Mouse (Mus musculus): ENCODE results near the gene Pacrg. TPM values are rescaled to one million over a fixed set of nuclear protein-coding genes. Genes with fewer than 3 reads are reported as not detected.

The Pacrg gene
- total RNA-seq, 1 experiment from 2014 or later, result not detected

DNA sequence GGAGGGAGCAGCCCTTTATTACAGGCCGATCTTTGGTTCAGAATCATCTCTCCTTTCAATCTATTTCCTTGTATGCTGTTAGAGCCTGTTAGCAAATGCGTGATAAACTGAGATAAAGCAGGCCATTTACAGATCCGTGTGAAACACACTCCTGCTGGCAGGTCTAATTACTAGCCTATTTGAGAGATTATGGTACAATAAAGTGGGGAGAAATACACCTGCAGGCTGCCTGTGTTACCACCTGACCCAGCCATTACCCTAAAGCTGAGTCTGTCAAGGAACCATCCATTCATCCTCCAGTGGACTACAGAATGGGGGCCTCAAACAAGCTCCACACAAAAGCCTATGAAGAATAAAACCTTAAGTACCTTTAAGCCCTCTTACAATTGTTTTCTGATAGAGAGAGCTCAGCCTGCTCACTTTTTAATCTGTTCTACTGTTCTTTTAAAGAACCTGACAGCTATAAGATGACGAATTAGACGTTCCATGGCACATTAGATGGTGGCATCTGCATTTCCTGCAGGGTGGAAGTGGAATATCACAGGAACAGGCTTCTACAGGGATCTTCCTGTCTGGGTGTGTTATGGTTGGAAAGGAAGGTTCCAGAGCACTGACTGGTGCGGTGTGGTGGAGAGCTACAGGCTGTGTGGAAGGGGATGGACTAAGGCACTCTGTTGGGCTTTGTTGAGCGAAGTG lies 422.4 kb downstream of the Pacrg start:
- no peak for ATAC-seq (replicated peaks; ENCODE audit: low read depth, poor library complexity, severe bottlenecking)

DNA sequence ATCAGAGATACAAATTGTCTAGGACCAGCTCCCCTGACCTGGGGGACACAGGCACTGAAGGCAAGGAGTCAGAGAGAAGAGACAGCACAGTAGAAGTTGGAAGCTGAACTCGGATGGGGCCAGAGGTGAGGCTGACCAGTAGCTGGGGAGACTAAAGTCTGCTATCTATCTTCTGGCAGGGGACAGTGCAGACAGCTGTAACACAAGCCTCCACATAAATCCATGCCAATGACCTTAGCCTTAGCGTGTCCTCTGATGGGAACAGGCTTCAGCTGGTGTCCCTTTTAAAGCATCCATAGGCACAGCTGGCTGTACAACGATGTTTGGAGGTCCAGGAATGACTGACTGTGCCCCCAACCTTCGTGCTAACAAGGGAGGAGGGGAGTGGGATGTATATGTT lies 423.1 kb downstream of the Pacrg start:
- ATAC-seq (replicated peaks; ENCODE audit: low read depth, poor library complexity, severe bottlenecking), result no peak

DNA sequence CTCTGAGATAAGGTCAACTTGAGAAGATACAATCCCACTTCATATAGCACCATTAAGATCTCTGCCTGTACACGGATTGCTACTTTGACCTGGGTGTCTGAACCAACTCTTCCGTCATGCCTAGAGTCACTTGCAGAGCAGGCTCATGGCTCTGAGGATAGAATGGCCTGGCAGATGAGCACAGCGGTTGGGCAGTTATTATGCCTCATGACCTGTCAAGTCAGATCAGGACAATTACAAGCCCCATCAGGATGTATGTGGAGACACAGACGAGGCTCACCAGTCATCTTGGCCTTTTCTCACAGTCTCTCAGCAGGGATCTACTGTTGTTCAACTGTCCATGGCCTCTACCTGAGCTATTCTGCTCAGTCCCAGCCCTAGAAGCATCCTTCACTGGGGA lies 424.0 kb downstream of the Pacrg start:
- ATAC-seq (replicated peaks; ENCODE audit: low read depth, poor library complexity, severe bottlenecking), result no peak

- no peak for ATAC-seq (replicated peaks; ENCODE audit: low read depth, poor library complexity, severe bottlenecking)
These were observed 425.7 kb downstream of the Pacrg start for GRCm38 (mm10) chr17:10414383-10414782.

- ATAC-seq (replicated peaks; ENCODE audit: low read depth, poor library complexity, severe bottlenecking), result no peak
These were observed 426.2 kb downstream of the Pacrg start for GRCm38 (mm10) chr17:10413870-10414269.

DNA sequence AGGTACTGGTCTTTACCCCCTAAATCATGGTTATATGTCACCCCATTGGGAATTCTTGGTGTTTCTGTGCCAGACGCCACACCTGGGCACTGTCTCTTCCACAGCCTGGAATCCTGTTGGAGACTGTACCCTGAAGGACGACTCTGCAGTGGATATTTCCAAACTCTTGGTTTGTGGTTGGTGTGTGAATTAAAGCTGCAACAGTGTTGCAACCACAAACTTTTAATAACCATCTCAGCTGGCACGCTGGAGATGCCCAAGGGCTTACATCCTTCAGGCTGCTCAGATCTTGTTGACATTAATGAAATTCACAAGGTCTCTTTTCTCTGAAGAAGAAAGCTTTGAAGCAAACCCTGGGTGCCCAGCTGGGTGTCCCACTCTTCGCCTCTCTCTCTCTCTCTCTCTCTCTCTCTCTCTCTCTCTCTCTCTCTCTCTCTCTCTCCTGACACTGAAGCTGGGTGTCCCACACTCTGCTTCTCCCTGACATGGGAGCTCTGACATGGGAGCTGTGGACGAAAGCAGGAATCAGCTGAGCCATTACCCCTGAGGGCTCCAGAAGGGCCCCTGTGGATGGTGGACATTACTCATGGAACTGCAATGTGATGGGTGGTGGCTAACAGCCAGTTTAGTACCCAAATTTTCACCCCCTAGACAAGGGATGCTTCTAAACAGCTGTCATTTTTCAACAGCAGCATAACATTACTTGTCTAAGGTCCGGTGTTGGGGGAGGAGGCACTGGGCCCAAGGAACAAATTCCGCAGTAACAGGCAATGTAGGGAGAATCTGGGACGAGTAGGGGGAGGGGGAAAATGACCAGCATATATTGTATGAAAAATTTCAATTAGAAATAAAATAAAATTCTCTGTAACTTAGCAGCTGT lies 429.3 kb downstream of the Pacrg start:
- ATAC-seq (replicated peaks; ENCODE audit: low read depth, poor library complexity, severe bottlenecking), result no peak

- no peak for ATAC-seq (replicated peaks; ENCODE audit: low read depth, poor library complexity, severe bottlenecking)
These were observed 431.4 kb downstream of the Pacrg start for GRCm38 (mm10) chr17:10408681-10409081.

GRCm38 (mm10) chr17:10407031-10407722 lies 432.9 kb downstream of the Pacrg start:
- no peak for ATAC-seq (replicated peaks; ENCODE audit: low read depth, poor library complexity, severe bottlenecking)

- ATAC-seq (replicated peaks; ENCODE audit: low read depth, poor library complexity, severe bottlenecking), result no peak
These were observed 433.8 kb downstream of the Pacrg start for GRCm38 (mm10) chr17:10406311-10406710.

DNA sequence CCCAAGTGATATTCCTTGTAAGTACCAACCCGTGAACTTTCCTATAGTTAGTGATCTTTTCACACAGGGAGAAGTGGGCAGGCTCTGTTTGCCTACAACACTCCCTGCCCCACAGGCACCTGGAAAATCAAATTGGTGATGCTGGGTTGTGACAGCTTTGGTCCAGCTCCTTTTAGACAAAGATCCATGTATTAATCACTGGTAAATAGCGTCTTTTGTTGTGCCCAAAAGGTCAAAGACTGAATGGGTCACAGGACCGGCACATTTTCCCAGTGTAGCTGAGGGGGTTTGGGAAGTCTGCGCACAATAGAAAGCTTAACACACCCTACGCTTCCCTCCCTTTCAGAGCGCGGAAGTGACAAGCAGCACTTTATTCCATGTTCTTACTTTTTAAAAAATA lies 434.2 kb downstream of the Pacrg start:
- ATAC-seq (replicated peaks; ENCODE audit: low read depth, poor library complexity, severe bottlenecking), result no peak

GRCm38 (mm10) chr17:10403186-10403585 lies 436.9 kb downstream of the Pacrg start:
- no peak for ATAC-seq (replicated peaks; ENCODE audit: low read depth, poor library complexity, severe bottlenecking)

DNA sequence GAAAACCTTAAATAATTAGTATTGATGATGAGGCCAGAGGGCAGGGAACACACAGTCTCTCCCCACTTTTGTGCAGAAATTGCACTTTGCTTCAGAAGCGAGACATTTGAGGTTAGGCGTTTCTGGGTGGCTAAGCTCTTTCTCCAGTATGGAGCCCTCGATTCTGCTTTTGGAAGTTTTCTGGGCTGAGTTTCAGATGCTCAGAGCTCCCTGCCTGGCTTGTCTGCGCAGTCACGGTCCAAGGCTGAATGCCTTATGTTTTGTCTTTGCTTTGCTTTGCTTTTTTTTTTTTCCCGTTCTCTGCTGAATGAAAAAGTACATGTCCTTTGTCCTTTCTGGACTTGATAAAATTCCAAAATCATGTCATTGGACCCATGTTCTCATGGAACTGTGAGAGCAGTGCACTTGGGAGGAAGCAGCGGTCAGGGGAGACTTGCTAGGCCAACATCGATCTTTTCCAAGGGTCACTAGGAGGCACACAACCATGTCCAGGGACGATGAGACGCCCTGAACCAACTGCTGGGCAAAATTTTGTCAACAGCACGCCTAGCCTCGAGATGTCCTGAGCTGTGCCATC lies 438.0 kb downstream of the Pacrg start:
- ATAC-seq (replicated peaks; ENCODE audit: low read depth, poor library complexity, severe bottlenecking), result no peak

DNA sequence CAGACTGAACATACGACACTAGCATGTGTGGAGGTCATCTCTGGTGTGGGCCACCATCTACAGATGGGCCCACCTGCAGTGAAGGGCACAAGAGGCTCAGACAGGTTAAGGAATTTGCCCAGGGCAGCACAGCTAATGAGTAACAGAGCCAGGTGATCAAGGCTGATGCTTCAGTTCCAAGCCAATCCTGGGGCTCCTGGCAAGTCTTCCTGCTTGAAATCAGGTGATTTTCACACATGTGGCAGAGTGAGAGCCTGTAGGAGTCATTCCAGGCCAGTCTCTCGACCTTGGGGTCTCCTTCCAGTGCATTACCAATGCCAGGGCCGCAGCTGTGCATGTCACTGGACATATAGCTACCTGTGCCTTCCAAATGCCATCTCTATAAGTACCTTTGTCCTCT lies 438.6 kb downstream of the Pacrg start:
- ATAC-seq (replicated peaks; ENCODE audit: low read depth, poor library complexity, severe bottlenecking), result no peak

GRCm38 (mm10) chr17:10399706-10400105 lies 440.4 kb downstream of the Pacrg start:
- no peak for ATAC-seq (replicated peaks; ENCODE audit: low read depth, poor library complexity, severe bottlenecking)

DNA sequence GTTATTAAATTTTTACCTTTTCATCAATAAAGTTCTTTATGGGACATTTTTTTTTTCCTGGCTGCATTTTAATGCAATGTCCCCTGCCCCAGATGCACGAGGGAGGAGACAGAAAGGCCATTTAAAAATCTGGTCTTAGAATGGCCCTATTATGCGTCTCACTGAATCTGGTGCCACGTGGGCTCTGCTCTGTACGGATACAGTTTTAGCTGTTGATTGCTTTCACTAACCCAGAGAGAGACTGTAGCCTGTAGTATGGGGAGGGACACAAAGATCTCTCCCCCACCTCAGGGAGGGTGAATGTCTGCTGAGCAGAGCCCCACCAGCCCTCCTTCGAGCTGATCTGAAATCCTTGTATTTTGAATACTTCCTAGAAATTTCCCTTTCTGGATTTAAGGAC lies 441.2 kb downstream of the Pacrg start:
- no peak for ATAC-seq (replicated peaks; ENCODE audit: low read depth, poor library complexity, severe bottlenecking)

- peak; percentile 56; the same call in 1 of the 2 replicates for ATAC-seq (replicated peaks; ENCODE audit: low read depth, poor library complexity, severe bottlenecking)
These were observed 442.0 kb downstream of the Pacrg start for GRCm38 (mm10) chr17:10397924-10398627.

GRCm38 (mm10) chr17:10397336-10397735 lies 442.8 kb downstream of the Pacrg start:
- no peak for ATAC-seq (replicated peaks; ENCODE audit: low read depth, poor library complexity, severe bottlenecking)

DNA sequence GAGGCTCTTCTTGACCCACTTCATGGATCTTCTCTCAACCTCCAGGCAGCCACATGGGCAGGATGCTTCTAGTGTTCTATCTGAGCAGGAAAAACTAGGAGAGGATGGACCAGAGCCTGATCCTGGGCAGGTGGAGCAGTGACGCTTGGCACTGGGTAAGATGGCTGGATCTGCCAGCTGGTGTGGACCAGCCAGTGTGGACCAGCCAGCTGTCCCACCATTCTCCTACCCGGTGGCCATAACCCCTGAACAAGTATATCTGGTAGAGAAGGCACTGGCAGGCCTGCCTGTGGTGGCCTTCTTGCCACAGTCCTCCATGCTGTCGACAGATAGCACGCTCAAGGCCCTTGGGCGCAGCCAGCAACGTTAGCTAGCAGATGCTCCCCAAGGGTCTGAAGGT lies 443.2 kb downstream of the Pacrg start:
- no peak for ATAC-seq (replicated peaks; ENCODE audit: low read depth, poor library complexity, severe bottlenecking)

GRCm38 (mm10) chr17:10394855-10395254 lies 445.3 kb downstream of the Pacrg start:
- no peak for ATAC-seq (replicated peaks; ENCODE audit: low read depth, poor library complexity, severe bottlenecking)

DNA sequence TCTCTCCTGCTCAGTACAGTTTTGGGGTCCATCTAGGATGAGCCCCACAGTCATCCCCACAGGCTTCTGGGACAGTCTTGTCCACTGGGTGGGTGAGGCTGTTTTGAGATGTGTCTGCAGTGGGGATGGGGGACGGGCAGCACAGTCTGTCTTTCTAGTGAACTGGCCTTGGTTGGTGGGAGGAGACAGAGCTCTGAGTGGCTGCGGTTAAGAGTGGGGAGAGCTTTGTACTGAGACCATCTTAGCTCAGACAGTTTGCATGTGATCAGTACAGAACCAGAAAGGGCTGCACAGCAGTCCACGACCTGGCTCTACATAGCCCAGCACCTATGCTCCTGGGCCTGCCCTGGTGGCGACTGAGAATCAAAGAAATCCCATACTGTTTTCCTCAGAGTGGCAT lies 446.3 kb downstream of the Pacrg start:
- no peak for ATAC-seq (replicated peaks; ENCODE audit: low read depth, poor library complexity, severe bottlenecking)
